Mouse (Mus musculus): ENCODE data around the gene Carmil1. TPM values are rescaled to one million over a fixed set of nuclear protein-coding genes. Genes with fewer than 3 reads are reported as not detected.

Carmil1 gene
- polyA plus RNA-seq, 1 experiment from 2014 or later = 44.8 TPM

GRCm38 (mm10) chr13:23990451-23990850 is 290.1 kb downstream of the Carmil1 start:
- Histone ChIP-seq H3K4me3 (no peak overlapping the region), H3K9ac (no peak overlapping the region), H3K4me1 (0 out of 2 replicates have a peak, but pooled peaks cover 3% of the 10 kb centered on the region), H3K4me2 (replicated peaks) (no peak overlapping the region), H3K36me3 (no peaks in the 10 kb centered on the region), H3K9me3 (no peaks in the 10 kb centered on the region), H3K27me3 (peaks cover 31% of the 10 kb centered on the region), H3K27ac (no peak overlapping the region)
- ATAC-seq (ENCODE audit: low FRiP score, low read depth) = no peak
- 15% methylated on average over 5 of the region's 5 CpGs for WGBS

DNA sequence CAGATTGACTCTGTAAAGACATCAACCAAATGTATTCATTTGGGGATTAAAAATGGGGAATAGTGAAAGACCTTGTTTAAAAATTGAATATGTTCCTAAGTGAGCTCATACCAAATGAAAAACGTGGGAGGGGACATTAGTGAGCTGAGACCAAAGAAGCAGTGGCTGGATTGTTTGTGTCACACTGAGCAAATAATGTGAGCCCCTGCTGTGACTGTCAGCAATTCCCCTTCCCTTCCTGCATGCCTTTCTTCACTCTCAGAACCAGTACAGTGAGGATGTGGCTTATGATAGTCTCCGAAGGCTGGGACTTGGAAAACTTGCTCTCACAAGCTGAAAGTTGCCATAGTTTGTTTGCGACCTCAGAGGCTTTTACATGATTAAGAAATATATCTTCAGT is 295.5 kb downstream of the Carmil1 start:
- H3K4me2 ChIP-seq (replicated peaks) = no peak overlapping the region

DNA sequence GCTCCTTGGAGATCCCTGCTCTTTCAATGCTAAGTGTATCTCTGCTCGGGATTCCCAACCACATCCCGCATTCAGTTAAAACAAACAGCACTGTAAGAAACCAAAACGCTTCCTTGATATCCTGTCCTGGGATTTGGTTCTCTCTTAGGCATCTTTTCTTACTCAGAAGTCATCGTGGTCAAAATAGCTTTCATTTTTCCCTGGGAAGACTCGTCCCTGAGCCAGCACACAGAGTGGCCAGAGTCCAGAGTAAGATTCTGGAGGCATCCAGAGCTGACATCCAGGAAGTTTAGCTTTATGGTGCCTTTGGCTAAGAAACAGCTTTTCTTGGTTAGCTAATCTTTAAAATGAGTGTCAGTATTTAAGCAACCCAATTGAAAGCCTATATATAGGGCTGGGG is 308.3 kb downstream of the Carmil1 start:
- Histone ChIP-seq H3K36me3 (no peaks in the 10 kb centered on the region), H3K4me2 (replicated peaks) (no peak overlapping the region), H3K9me3 (no peaks in the 10 kb centered on the region), H3K4me1 (no peaks in the 10 kb centered on the region), H3K9ac (no peak overlapping the region), H3K4me3 (no peak overlapping the region), H3K27ac (no peak overlapping the region), H3K27me3 (no peaks in the 10 kb centered on the region)
- WGBS = 72% methylated on average over 5 of the region's 5 CpGs
- ATAC-seq (ENCODE audit: low FRiP score, low read depth) = no peak

More for the DNA sequence above, 295.5 kb downstream of the Carmil1 start:
- Histone ChIP-seq H3K27me3 (no peaks in the 10 kb centered on the region), H3K4me1 (no peaks in the 10 kb centered on the region), H3K27ac (no peak overlapping the region), H3K36me3 (no peaks in the 10 kb centered on the region), H3K9me3 (no peaks in the 10 kb centered on the region), H3K9ac (no peak overlapping the region), H3K4me3 (no peak overlapping the region)
- 43% methylated on average over 3 of the region's 3 CpGs for WGBS
- no peak for ATAC-seq (ENCODE audit: low FRiP score, low read depth)

GRCm38 (mm10) chr13:23971870-23972269 is 308.7 kb downstream of the Carmil1 start:
- Histone ChIP-seq H3K36me3 (no peaks in the 10 kb centered on the region), H3K4me3 (no peak overlapping the region), H3K27me3 (no peaks in the 10 kb centered on the region), H3K4me2 (replicated peaks) (no peak overlapping the region), H3K27ac (no peak overlapping the region), H3K4me1 (no peaks in the 10 kb centered on the region), H3K9me3 (no peaks in the 10 kb centered on the region), H3K9ac (no peak overlapping the region)
- WGBS = 76% methylated on average over 2 of the region's 2 CpGs
- no peak for ATAC-seq (ENCODE audit: low FRiP score, low read depth)

- WGBS = 74% methylated on average over 2 of the region's 2 CpGs
- Histone ChIP-seq H3K36me3 (no peaks in the 10 kb centered on the region), H3K9ac (no peak overlapping the region), H3K9me3 (no peaks in the 10 kb centered on the region), H3K4me2 (replicated peaks) (no peak overlapping the region), H3K4me1 (no peaks in the 10 kb centered on the region), H3K27me3 (no peaks in the 10 kb centered on the region), H3K4me3 (no peak overlapping the region), H3K27ac (no peak overlapping the region)
- no peak for ATAC-seq (ENCODE audit: low FRiP score, low read depth)
Measured at GRCm38 (mm10) chr13:23964909-23965308, 315.7 kb downstream of the Carmil1 start.

Other genes with a start within 250 kb of the Carmil1 start
- gene Cmah, start 46.6 kb upstream of the Carmil1 start, polyA plus RNA-seq (2015; fragmentation: Nextera tagmentation; extraction: Ambion mirVana) = 0.08 and 0.18 TPM in 2 replicates

All from limb, embryonic 13.5 days (tissue).